Mouse (Mus musculus) MEL (cell line): ENCODE results near the gene Tnc.

Experiments used
- CTCF ChIP-seq, 3 experiments: IDR thresholded peaks in 2 of 3; conservative IDR thresholded peaks in 1 of 3; 2 replicates each; pipeline ENCODE4 v1.5.1; 2011 to 2012; ENCODE audit warnings: low read length in 3 of 3, low read depth in 2 of 3, mild to moderate bottlenecking in 2 of 3, improper control_type of control experiment in 1 of 3, inconsistent platforms in 1 of 3, mixed read lengths in 1 of 3, moderate library complexity in 1 of 3; ENCODE audit not compliant: control insufficient read depth in 1 of 3, insufficient read depth in 1 of 3, poor library complexity in 1 of 3, severe bottlenecking in 1 of 3
- ELF1 ChIP-seq: IDR thresholded peaks from 2 replicates; pipeline ENCODE4 v1.6.1; 2014; ENCODE audit warnings: low read depth, mild to moderate bottlenecking, inconsistent platforms, low read length, improper control_type of control experiment, moderate library complexity
- GABPA ChIP-seq: IDR thresholded peaks from 2 replicates; pipeline ENCODE4 v1.6.1; 2012; ENCODE audit warnings: low read depth, mild to moderate bottlenecking, inconsistent platforms, low read length, improper control_type of control experiment, moderate library complexity
- MAZ ChIP-seq: IDR thresholded peaks from 2 replicates; pipeline ENCODE4 v1.6.1; 2012; ENCODE audit warnings: low read depth, mild to moderate bottlenecking, inconsistent platforms, low read length, improper control_type of control experiment
- MEF2A ChIP-seq: IDR thresholded peaks from 2 replicates; pipeline ENCODE4 v1.6.1; 2014; ENCODE audit warnings: low read depth, mild to moderate bottlenecking, inconsistent platforms, low read length, improper control_type of control experiment; ENCODE audit not compliant: poor library complexity, insufficient replicate concordance, severe bottlenecking; ENCODE audit errors: extremely low read depth
- MXI1 ChIP-seq: IDR thresholded peaks from 2 replicates; pipeline ENCODE4 v1.6.1; 2011; ENCODE audit warnings: mild to moderate bottlenecking, low read depth, low read length, improper control_type of control experiment
- POLR2AphosphoS5 ChIP-seq: IDR thresholded peaks from 2 replicates; pipeline ENCODE4 v1.6.1; 2012; ENCODE audit warnings: low read depth, borderline replicate concordance, mild to moderate bottlenecking, inconsistent platforms, low read length, moderate library complexity, mixed read lengths
- TCF12 ChIP-seq: IDR thresholded peaks from 2 replicates; pipeline ENCODE4 v1.6.1; 2014; ENCODE audit warnings: low read depth, mild to moderate bottlenecking, inconsistent platforms, low read length, improper control_type of control experiment, moderate library complexity
- UBTF ChIP-seq: IDR thresholded peaks from 2 replicates; pipeline ENCODE4 v1.6.1; 2012; ENCODE audit warnings: low read depth, mild to moderate bottlenecking, inconsistent platforms, low read length, improper control_type of control experiment, moderate library complexity, borderline replicate concordance; ENCODE audit not compliant: insufficient read depth

GRCm38 (mm10) chr4:64046831-64047493 is at the start of gene Tnc:
- TF ChIP-seq GABPA = no peak
- no peak for TF ChIP-seq CTCF (IDR thresholded peaks at IDR 0.05 in 2 of 3, conservative IDR thresholded peaks at IDR 0.05 in 1 of 3; ENCODE audit: control insufficient read depth in 1 of 3, insufficient read depth in 1 of 3, low read depth in 2 of 3, low read length in 3 of 3, poor library complexity in 1 of 3, severe bottlenecking in 1 of 3)
- no peak for TF ChIP-seq TCF12
- TF ChIP-seq MEF2A = no peak
- no peak for TF ChIP-seq POLR2AphosphoS5
- TF ChIP-seq MXI1 = no peak
- no peak for TF ChIP-seq MAZ
- TF ChIP-seq UBTF = no peak
- TF ChIP-seq ELF1 = no peak
